25 mouse cellular contexts compared by ENCODE assay signal in the genomic region with DNA sequence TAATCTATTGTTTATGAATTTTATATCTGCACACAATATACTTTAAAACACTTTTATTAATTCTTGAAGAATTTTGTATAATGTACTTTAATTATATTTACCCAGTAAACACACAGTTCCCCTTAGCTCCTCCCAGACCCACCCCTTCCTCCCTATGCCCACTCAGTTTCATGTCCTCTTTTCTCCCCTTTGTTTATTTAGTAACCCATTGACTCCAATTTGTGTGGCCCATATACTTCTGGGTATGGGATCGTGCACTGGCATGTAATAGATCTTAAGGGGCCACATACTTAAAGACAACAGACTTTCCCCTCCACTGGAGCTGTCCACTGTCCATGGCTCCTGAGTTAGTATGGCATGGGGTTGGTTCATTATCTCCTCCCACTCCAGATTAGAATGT.
DNase-seq lines count a peak whose midpoint lies in the region; ATAC-seq lines count a peak whose summit lies in the region.
"Had no signal": no experiment of that assay in that cellular context is flagged by ENCODE, and none has a peak within 500 bp of the region (broad histone marks: within the 10 kb centered on the region; RNA-seq: fewer than 3 reads in every experiment).

No protein-coding gene starts in this region.

- H3K27me3 ChIP-seq in kidney, embryonic 16.5 days (ENCODE audit: insufficient read depth, low read length) = no peaks in the 10 kb centered on the region
- no peaks in the 10 kb centered on the region for H3K27me3 ChIP-seq in neural tube, embryonic 15.5 days (replicated peaks)
- no peaks in the 10 kb centered on the region for H3K27me3 ChIP-seq in midbrain, embryonic 16.5 days (ENCODE audit: control insufficient read depth, insufficient read depth, low read depth, low read length)
- H3K27me3 ChIP-seq: CH12.LX; embryonic facial prominence, embryonic 15.5 days; forebrain, embryonic 15.5 days; hindbrain, embryonic 12.5 days; Patski had no signal

- WGBS in kidney, embryonic 16.5 days = 27% methylated on average over 1 of the region's 1 CpGs
- WGBS in neural tube, embryonic 15.5 days = 27% methylated on average over 1 of the region's 1 CpGs
- 62% methylated on average over 1 of the region's 1 CpGs for WGBS in midbrain, embryonic 16.5 days

- no peak overlapping the region for H3K9ac ChIP-seq in kidney, embryonic 16.5 days (replicated peaks; ENCODE audit: low read length)
- no peak overlapping the region for H3K9ac ChIP-seq in neural tube, embryonic 15.5 days (replicated peaks)
- H3K9ac ChIP-seq in midbrain, embryonic 16.5 days (ENCODE audit: low read depth, low read length) = no peak overlapping the region
- H3K9ac ChIP-seq: embryonic facial prominence, embryonic 15.5 days; forebrain, embryonic 15.5 days; hindbrain, embryonic 12.5 days had no signal

- no peaks in the 10 kb centered on the region for H3K9me3 ChIP-seq in kidney, embryonic 16.5 days (ENCODE audit: low read length)
- no peaks in the 10 kb centered on the region for H3K9me3 ChIP-seq in neural tube, embryonic 15.5 days (replicated peaks)
- no peaks in the 10 kb centered on the region for H3K9me3 ChIP-seq in midbrain, embryonic 16.5 days (replicated peaks; ENCODE audit: control insufficient read depth, low read length, poor library complexity, severe bottlenecking)
- H3K9me3 ChIP-seq: embryonic facial prominence, embryonic 15.5 days; forebrain, embryonic 10.5 days; forebrain, embryonic 15.5 days; hindbrain, embryonic 12.5 days had no signal

- no peak overlapping the region for H3K4me3 ChIP-seq in kidney, embryonic 16.5 days (ENCODE audit: low read length)
- no peak overlapping the region for H3K4me3 ChIP-seq in neural tube, embryonic 15.5 days (replicated peaks)
- H3K4me3 ChIP-seq in midbrain, embryonic 16.5 days (ENCODE audit: low read depth, low read length) = no peak overlapping the region
- H3K4me3 ChIP-seq: embryonic facial prominence, embryonic 15.5 days; erythroblast, embryonic 14.5 days; forebrain, embryonic 10.5 days; forebrain, embryonic 15.5 days; heart, embryonic 10.5 days; hindbrain, embryonic 12.5 days had no signal

- H3K36me3 ChIP-seq in kidney, embryonic 16.5 days (ENCODE audit: insufficient read depth, low read length) = no peaks in the 10 kb centered on the region
- H3K36me3 ChIP-seq in neural tube, embryonic 15.5 days = no peaks in the 10 kb centered on the region
- H3K36me3 ChIP-seq in midbrain, embryonic 16.5 days (ENCODE audit: control insufficient read depth, insufficient read depth, low read length) = no peaks in the 10 kb centered on the region
- H3K36me3 ChIP-seq: embryonic facial prominence, embryonic 15.5 days; forebrain, embryonic 10.5 days; forebrain, embryonic 15.5 days; heart, embryonic 10.5 days; hindbrain, embryonic 12.5 days had no signal

- DNase-seq in kidney, postnatal 25 days = no peak
- DNase-seq in spleen, postnatal 36 days (ENCODE audit: low spot score in 2 of 2) = peak; percentile 6 to 17
- DNase-seq in spleen, postnatal 14 days (ENCODE audit: low spot score in 2 of 2) = no peak
- DNase-seq: adrenal gland, postnatal 14 days; cerebellum, adult 2 months; cerebellum, postnatal 10 days; embryo, embryonic 11 days; gastrocnemius, postnatal 14 days; heart, postnatal 10 days; heart, postnatal 4 days had no signal

- no peak overlapping the region for H3K4me2 ChIP-seq in kidney, embryonic 16.5 days (replicated peaks; ENCODE audit: low read depth, low read length)
- no peak overlapping the region for H3K4me2 ChIP-seq in neural tube, embryonic 15.5 days
- no peak overlapping the region for H3K4me2 ChIP-seq in midbrain, embryonic 16.5 days (ENCODE audit: low read length)
- H3K4me2 ChIP-seq: embryonic facial prominence, embryonic 15.5 days; forebrain, embryonic 15.5 days; hindbrain, embryonic 12.5 days had no signal

- H3K27ac ChIP-seq in kidney, embryonic 16.5 days (ENCODE audit: low read length) = no peak overlapping the region
- no peak overlapping the region for H3K27ac ChIP-seq in neural tube, embryonic 15.5 days (replicated peaks)
- H3K27ac ChIP-seq in midbrain, embryonic 16.5 days (ENCODE audit: low read length) = no peak overlapping the region
- H3K27ac ChIP-seq: embryonic facial prominence, embryonic 15.5 days; forebrain, embryonic 10.5 days; forebrain, embryonic 15.5 days; heart, embryonic 10.5 days; hindbrain, embryonic 12.5 days had no signal

- ATAC-seq in kidney, embryonic 16.5 days (ENCODE audit: low FRiP score, low TSS enrichment) = 0 out of 2 replicates have a peak, but pooled peaks have one; percentile 23
- ATAC-seq in common myeloid progenitor, adult 5-6 weeks (replicated peaks; ENCODE audit: low read depth, poor library complexity, severe bottlenecking) = peak; percentile 79
- ATAC-seq in megakaryocyte progenitor cell, adult 5-6 weeks (replicated peaks; ENCODE audit: poor library complexity) = peak; percentile 82
- no peak for ATAC-seq in neural tube, embryonic 15.5 days (ENCODE audit: low FRiP score)
- no peak for ATAC-seq in midbrain, embryonic 16.5 days
- ATAC-seq: activated CD4-positive, CD25-positive, alpha-beta regulatory T cell, adult 4 months; forebrain, embryonic 15.5 days; hindbrain, embryonic 16.5 days; Patski had no signal

- H3K4me1 ChIP-seq in kidney, embryonic 16.5 days (ENCODE audit: insufficient read depth, low read length) = no peaks in the 10 kb centered on the region
- peaks cover 20% of the 10 kb centered on the region for H3K4me1 ChIP-seq in neural tube, embryonic 15.5 days
- H3K4me1 ChIP-seq in midbrain, embryonic 16.5 days (ENCODE audit: control insufficient read depth, insufficient read depth, low read length) = peaks cover 5% of the 10 kb centered on the region; the same call in 1 of the 2 replicates
- H3K4me1 ChIP-seq: embryonic facial prominence, embryonic 15.5 days; forebrain, embryonic 10.5 days; heart, embryonic 10.5 days had no signal

Comparison
In these comparisons a context has a peak if more than half of its experiments do, and no peak if none do; other contexts are left out.
1. DNase-seq: peak in spleen, postnatal 36 days (2 of 2); none in kidney, postnatal 25 days (0 of 2) and spleen, postnatal 14 days (0 of 2).
2. ATAC-seq: peak in kidney, embryonic 16.5 days (single experiment), common myeloid progenitor, adult 5-6 weeks (single experiment) and megakaryocyte progenitor cell, adult 5-6 weeks (single experiment); none in neural tube, embryonic 15.5 days (single experiment) and midbrain, embryonic 16.5 days (single experiment).